Mouse (Mus musculus) neural tube, embryonic 13.5 days (tissue): ENCODE data around the gene Mptx2. TPM values are rescaled to one million over a fixed set of nuclear protein-coding genes. Genes with fewer than 3 reads are reported as not detected.
"Not testable (repeated sequence)": the region's sequence is repeated elsewhere in the genome, so short reads cannot be mapped to it uniquely, and the experiment has no call there.

Source experiments
- ATAC-seq: fragments of 200-750 bp; cut with Nextera tagmentation; 2 replicates; pipeline ENCODE4 v1.8.0; 2017; ENCODE audit warnings: low read depth, mild to moderate bottlenecking, moderate TSS enrichment, moderate library complexity
- H3K27ac ChIP-seq: fragments of 300-500 bp; sonication (generic); replicated peaks from 2 replicates; pipeline ENCODE4 v1.5.1; 2015; ENCODE audit warnings: moderate library complexity, mild to moderate bottlenecking, inconsistent platforms
- H3K27me3 ChIP-seq: fragments of 300-500 bp; sonication (generic); 2 replicates; pipeline ENCODE4 v1.6.1; 2015; ENCODE audit warnings: mild to moderate bottlenecking, inconsistent platforms
- H3K36me3 ChIP-seq: fragments of 300-500 bp; sonication (generic); 2 replicates; pipeline ENCODE4 v1.6.1; 2015; ENCODE audit warnings: mild to moderate bottlenecking, inconsistent platforms
- H3K4me1 ChIP-seq: fragments of 300-500 bp; sonication (generic); replicated peaks from 2 replicates; pipeline ENCODE4 v1.6.1; 2015; ENCODE audit warnings: inconsistent platforms
- H3K4me2 ChIP-seq: fragments of 300-500 bp; sonication (generic); 2 replicates; pipeline ENCODE4 v1.6.1; 2015; ENCODE audit warnings: inconsistent platforms, mild to moderate bottlenecking, moderate library complexity
- H3K4me3 ChIP-seq: fragments of 300-500 bp; sonication (generic); 2 replicates; pipeline ENCODE4 v1.5.1; 2015; ENCODE audit warnings: mild to moderate bottlenecking, inconsistent platforms
- H3K9ac ChIP-seq: fragments of 300-500 bp; sonication (generic); 2 replicates; pipeline ENCODE4 v1.6.1; 2015; ENCODE audit warnings: moderate library complexity, mild to moderate bottlenecking, inconsistent platforms
- H3K9me3 ChIP-seq: fragments of 300-500 bp; sonication (generic); 2 replicates; pipeline ENCODE4 v1.6.1; 2016; ENCODE audit warnings: inconsistent platforms
- WGBS: fragments of 180-500 bp; shearing (Covaris S2); methylation state at CpG from one replicate; pipeline ENCODE4 v1.1.7; 2015; 5-methylcytosine and 5-hydroxymethylcytosine counted together
- polyA plus RNA-seq: library from polyadenylated mRNA; unstranded; fragments of >200 nt; fragmentation: Nextera tagmentation; extraction: Ambion mirVana; gene quantifications from 2 replicates; pipeline ENCODE4 v1.2.1, GENCODE M21; 2015

The Mptx2 gene
- polyA plus RNA-seq, 1 experiment from 2014 or later, result not detected

GRCm38 (mm10) chr1:173249888-173250287, 27.7 kb downstream of the Mptx2 start:
- H3K4me1 ChIP-seq, result no peaks in the 10 kb centered on the region
- H3K27ac ChIP-seq, result no peak overlapping the region
- 92% methylated on average over 3 of the region's 3 CpGs for WGBS
- H3K27me3 ChIP-seq, result no peaks in the 10 kb centered on the region
- H3K9me3 ChIP-seq, result no peaks in the 10 kb centered on the region
- ATAC-seq, result no peak
- no peak overlapping the region for H3K4me3 ChIP-seq
- no peak overlapping the region for H3K9ac ChIP-seq
- H3K36me3 ChIP-seq, result no peaks in the 10 kb centered on the region
- no peak overlapping the region for H3K4me2 ChIP-seq

GRCm38 (mm10) chr1:173237004-173237403, 40.6 kb downstream of the Mptx2 start:
- not testable (repeated sequence) for H3K9me3 ChIP-seq, H3K4me3 ChIP-seq, H3K27ac ChIP-seq, H3K4me2 ChIP-seq, H3K4me1 ChIP-seq, H3K9ac ChIP-seq, H3K27me3 ChIP-seq, ATAC-seq, H3K36me3 ChIP-seq
- 95% methylated on average over 1 of the region's 1 CpGs for WGBS

- H3K4me3 ChIP-seq, result no peak within 1 kb of the TSS
- WGBS, result 90% methylated on average over 2 of the region's 2 CpGs
- ATAC-seq, result no peak
- no peak within 1 kb of the TSS for H3K4me2 ChIP-seq
- H3K9ac ChIP-seq, result no peak within 1 kb of the TSS
- no peaks in the 10 kb centered on the region for H3K4me1 ChIP-seq
- no peaks in the 10 kb centered on the region for H3K27me3 ChIP-seq
- no peaks in the 10 kb centered on the region for H3K36me3 ChIP-seq
- no peaks in the 10 kb centered on the region for H3K9me3 ChIP-seq
- H3K27ac ChIP-seq, result no peak within 1 kb of the TSS
Observed at GRCm38 (mm10) chr1:173227081-173227480, 50.5 kb downstream of the Mptx2 start, which contains the start of gene Fcer1a. Gene Fcer1a (minus strand): TSS chr1:173227214.

Other genes starting within 250 kb of the Mptx2 start
- not detected in 2 replicates for gene Olfr1408, start 140.4 kb downstream of the Mptx2 start, polyA plus RNA-seq
- 0.06 TPM in 1 of 2 replicates, not detected in the other for gene Olfr1406, start 87.1 kb downstream of the Mptx2 start, polyA plus RNA-seq
- not detected in 2 replicates for gene Olfr218, start 80.0 kb downstream of the Mptx2 start, polyA plus RNA-seq
- not detected in 2 replicates for gene Olfr1404, start 65.4 kb downstream of the Mptx2 start, polyA plus RNA-seq
- not detected in 2 replicates for gene Fcer1a, start 50.6 kb downstream of the Mptx2 start, polyA plus RNA-seq
- not detected in 2 replicates for gene Olfr418, start 11.8 kb downstream of the Mptx2 start, polyA plus RNA-seq
- 15.4 and 17.1 TPM in 2 replicates for gene Ackr1, start 56.0 kb upstream of the Mptx2 start, polyA plus RNA-seq
- 1.4 and 2.3 TPM in 2 replicates for gene Aim2, start 73.1 kb upstream of the Mptx2 start, polyA plus RNA-seq
- 48.3 and 53.6 TPM in 2 replicates for gene Cadm3, start 89.9 kb upstream of the Mptx2 start, polyA plus RNA-seq
- not detected in 2 replicates for gene Ifi206, start 213.3 kb upstream of the Mptx2 start, polyA plus RNA-seq